Mouse (Mus musculus): ENCODE data around the gene Nemp1.

The Nemp1 gene

GRCm38 (mm10) chr10:127721671-127722418, 55.1 kb downstream of the Nemp1 start:
- no peak for DNase-seq (ENCODE audit: low spot score in 2 of 2)

GRCm38 (mm10) chr10:127724178-127724577, 57.5 kb downstream of the Nemp1 start, which contains the start of gene Tac2:
Gene Tac2 (plus strand): TSS chr10:127724478.
- no peak for DNase-seq (ENCODE audit: low spot score in 2 of 2)

- DNase-seq (ENCODE audit: low spot score in 2 of 2), result no peak
These were observed 58.4 kb downstream of the Nemp1 start for GRCm38 (mm10) chr10:127725136-127725535.

GRCm38 (mm10) chr10:127728437-127728836, 61.7 kb downstream of the Nemp1 start:
- DNase-seq (ENCODE audit: low spot score in 2 of 2), result peak in 1 of 2 experiments; percentile 59

- no peak for DNase-seq (ENCODE audit: low spot score in 2 of 2)
These were observed 63.7 kb downstream of the Nemp1 start for GRCm38 (mm10) chr10:127730285-127730932.

- DNase-seq (ENCODE audit: low spot score in 2 of 2), result no peak
These were observed 64.2 kb downstream of the Nemp1 start for GRCm38 (mm10) chr10:127730933-127731310.

GRCm38 (mm10) chr10:127731397-127731796, 64.7 kb downstream of the Nemp1 start:
- DNase-seq (ENCODE audit: low spot score in 2 of 2), result no peak

GRCm38 (mm10) chr10:127734434-127734833, 67.7 kb downstream of the Nemp1 start:
- no peak for DNase-seq (ENCODE audit: low spot score in 2 of 2)

- DNase-seq (ENCODE audit: low spot score in 2 of 2), result no peak
These were observed 69.6 kb downstream of the Nemp1 start for GRCm38 (mm10) chr10:127736266-127736665.

GRCm38 (mm10) chr10:127736916-127737315, 70.2 kb downstream of the Nemp1 start:
- DNase-seq (ENCODE audit: low spot score in 2 of 2), result no peak

- no peak for DNase-seq (ENCODE audit: low spot score in 2 of 2)
These were observed 70.9 kb downstream of the Nemp1 start for GRCm38 (mm10) chr10:127737552-127737951.

GRCm38 (mm10) chr10:127738151-127738882, 71.6 kb downstream of the Nemp1 start:
- DNase-seq (ENCODE audit: low spot score in 2 of 2), result no peak

GRCm38 (mm10) chr10:127739083-127739660, 72.5 kb downstream of the Nemp1 start, which contains the start of gene Zbtb39:
Gene Zbtb39 (plus strand): TSS chr10:127739538.
- peak; percentile 57 to 75 for DNase-seq (ENCODE audit: low spot score in 2 of 2)

GRCm38 (mm10) chr10:127739661-127740161, 73.0 kb downstream of the Nemp1 start:
- DNase-seq (ENCODE audit: low spot score in 2 of 2), result peak in 1 of 2 experiments; percentile 38

- DNase-seq (ENCODE audit: low spot score in 2 of 2), result peak in 1 of 2 experiments; percentile 42
These were observed 78.0 kb downstream of the Nemp1 start for GRCm38 (mm10) chr10:127744661-127745060.

- DNase-seq (ENCODE audit: low spot score in 2 of 2), result no peak
These were observed 79.2 kb downstream of the Nemp1 start for GRCm38 (mm10) chr10:127745886-127746285.

GRCm38 (mm10) chr10:127747254-127747653, 80.6 kb downstream of the Nemp1 start:
- no peak for DNase-seq (ENCODE audit: low spot score in 2 of 2)

GRCm38 (mm10) chr10:127748847-127749612, 82.3 kb downstream of the Nemp1 start:
- DNase-seq (ENCODE audit: low spot score in 2 of 2), result no peak

- no peak for DNase-seq (ENCODE audit: low spot score in 2 of 2)
These were observed 83.6 kb downstream of the Nemp1 start for GRCm38 (mm10) chr10:127750136-127750777.

All from cerebellum, postnatal 4 days (tissue).